Mouse (Mus musculus): Measurements from ENCODE around the gene Spg11.

DNA sequence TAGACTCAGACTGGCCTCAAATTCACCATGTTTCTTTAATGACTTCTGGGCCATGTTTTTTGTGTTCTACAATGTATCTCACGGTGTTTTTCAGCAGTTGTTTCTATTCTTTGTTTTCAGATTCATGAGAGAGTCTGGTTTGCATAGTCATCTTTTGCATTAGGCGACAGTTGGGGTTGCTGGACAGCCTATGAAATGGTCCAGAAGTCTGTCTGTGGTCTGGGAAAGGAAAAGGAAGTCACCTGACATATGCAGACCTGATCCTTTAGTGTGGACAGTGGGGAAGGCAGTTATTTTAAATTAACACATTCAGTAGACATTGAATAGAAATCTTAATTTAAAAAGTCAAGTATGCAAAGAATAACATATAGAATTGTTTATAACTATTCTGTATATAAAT lies 44.3 kb upstream of the Spg11 start:
- no peak for TF ChIP-seq CTCF (IDR thresholded peaks at IDR 0.05; ENCODE audit: extremely low read depth, insufficient read depth, low read length)
- no peak for TF ChIP-seq POLR2A (IDR thresholded peaks at IDR 0.05; ENCODE audit: extremely low read depth, insufficient read depth, low read length)

Data from cortical plate, adult 2 months (tissue).